Mouse (Mus musculus) hindbrain, embryonic 13.5 days (tissue): Measurements from ENCODE around the gene Smim24. TPM values are rescaled to one million over a fixed set of nuclear protein-coding genes. Genes with fewer than 3 reads are reported as not detected.
A peak's percentile ranks its signal among the peaks of the same experiment; 100 is the strongest.

Experiments used
- ATAC-seq: fragments of 200-750 bp; cut with Nextera tagmentation; 2 replicates; pipeline ENCODE4 v1.8.0; 2017; ENCODE audit warnings: moderate TSS enrichment; ENCODE audit not compliant: low FRiP score
- H3K27ac ChIP-seq: fragments of 300-500 bp; sonication (generic); 2 replicates; pipeline ENCODE4 v1.5.1; 2015; ENCODE audit warnings: inconsistent platforms, mild to moderate bottlenecking, moderate library complexity
- H3K27me3 ChIP-seq: fragments of 300-500 bp; sonication (generic); 2 replicates; pipeline ENCODE4 v1.6.1; 2015; ENCODE audit warnings: mild to moderate bottlenecking, inconsistent platforms
- H3K36me3 ChIP-seq: fragments of 300-500 bp; sonication (generic); 2 replicates; pipeline ENCODE4 v1.6.1; 2015; ENCODE audit warnings: mild to moderate bottlenecking, inconsistent platforms
- H3K4me1 ChIP-seq: fragments of 300-500 bp; sonication (generic); replicated peaks from 2 replicates; pipeline ENCODE4 v1.6.1; 2015; ENCODE audit warnings: inconsistent platforms
- H3K4me2 ChIP-seq: fragments of 300-500 bp; sonication (generic); 2 replicates; pipeline ENCODE4 v1.6.1; 2015; ENCODE audit warnings: inconsistent platforms, mild to moderate bottlenecking, moderate library complexity
- H3K4me3 ChIP-seq: fragments of 300-500 bp; sonication (generic); 2 replicates; pipeline ENCODE4 v1.5.1; 2015; ENCODE audit warnings: mild to moderate bottlenecking, inconsistent platforms
- H3K9ac ChIP-seq: fragments of 300-500 bp; sonication (generic); 2 replicates; pipeline ENCODE4 v1.6.1; 2015; ENCODE audit warnings: mild to moderate bottlenecking, inconsistent platforms
- H3K9me3 ChIP-seq: fragments of 300-500 bp; sonication (generic); 2 replicates; pipeline ENCODE4 v1.6.1; 2016; ENCODE audit warnings: inconsistent platforms
- WGBS: fragments of 180-500 bp; shearing (Covaris S2); methylation state at CpG from one replicate; pipeline ENCODE4 v1.1.7; 2015; 5-methylcytosine and 5-hydroxymethylcytosine counted together
- polyA plus RNA-seq: library from polyadenylated mRNA; unstranded; fragments of >200 nt; fragmentation: Nextera tagmentation; extraction: Ambion mirVana; gene quantifications from 2 replicates; pipeline ENCODE4 v1.2.1, GENCODE M21; 2015

The Smim24 gene
- polyA plus RNA-seq, 1 experiment from 2014 or later = 1.8 TPM

DNA sequence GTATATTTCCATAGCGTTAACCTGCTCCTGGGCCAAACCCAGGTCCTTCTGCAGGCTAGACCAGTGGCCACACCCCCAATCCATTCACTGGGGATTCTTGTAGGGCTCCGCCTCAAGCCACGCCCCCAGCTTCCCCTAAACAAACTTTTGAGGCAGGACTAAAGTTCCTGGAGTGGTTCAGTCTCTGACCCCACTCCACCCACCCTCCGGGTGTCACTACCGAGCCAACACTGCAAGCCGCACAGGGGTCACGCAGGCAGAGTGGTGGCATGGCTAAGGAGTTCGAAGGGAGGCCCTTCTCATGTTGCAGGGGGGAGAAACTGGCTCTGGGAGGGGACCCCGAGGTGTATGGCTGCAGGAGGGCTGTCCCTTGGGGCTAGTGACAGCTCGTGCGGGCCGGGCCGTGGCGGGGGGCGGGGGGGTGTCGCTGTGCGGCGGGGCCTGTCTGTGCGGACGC, 36.8 kb downstream of the Smim24 start:
- Histone ChIP-seq H3K9me3 (no peaks in the 10 kb centered on the region), H3K4me2 (peak overlapping the region; percentile 83), H3K36me3 (no peaks in the 10 kb centered on the region), H3K27ac (peak overlapping the region; percentile 96), H3K9ac (peak overlapping the region; percentile 90), H3K4me3 (peak overlapping the region; percentile 73), H3K27me3 (peaks cover 47% of the 10 kb centered on the region), H3K4me1 (peaks cover 68% of the 10 kb centered on the region)
- no peak for ATAC-seq
- under 1% methylated on average over 19 of the region's 20 CpGs for WGBS

DNA sequence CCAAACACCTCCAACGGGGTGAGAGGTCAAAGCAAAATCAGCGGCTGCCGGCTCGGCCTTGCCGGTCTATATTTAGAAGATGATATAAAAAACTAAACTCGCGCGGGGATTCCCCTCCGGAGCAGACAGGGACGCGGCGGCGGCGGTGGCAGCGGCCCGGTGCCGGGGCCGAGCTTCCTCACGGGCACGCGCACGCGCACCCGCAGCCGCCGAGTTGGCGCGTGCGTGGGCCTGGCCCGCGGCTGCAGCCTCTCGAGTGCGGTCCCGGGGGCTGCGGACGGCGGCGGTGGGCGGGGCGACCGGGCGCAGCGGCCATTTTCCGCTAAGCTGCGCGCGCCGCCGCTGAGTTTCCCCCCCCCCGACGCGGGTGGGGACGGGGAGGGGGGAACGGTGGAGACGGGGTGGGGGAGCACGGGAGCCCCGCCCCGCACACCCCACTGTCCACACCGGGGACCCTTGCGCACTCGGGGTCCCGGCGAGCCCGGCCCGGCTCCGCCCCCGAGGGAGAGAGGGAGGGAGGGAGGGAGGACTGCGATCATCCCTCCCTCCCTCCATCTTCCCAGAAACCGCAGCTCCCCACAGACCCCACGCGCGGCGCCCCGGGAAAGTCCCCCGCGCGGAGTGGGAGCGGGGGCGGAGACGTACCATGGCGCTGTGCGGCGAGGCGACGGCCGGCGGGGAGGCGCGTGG, 37.4 kb downstream of the Smim24 start:
- peak; percentile 8; the same call in 1 of the 2 replicates for ATAC-seq
- Histone ChIP-seq H3K9ac (peak overlapping the region; percentile 90), H3K4me1 (peaks cover 68% of the 10 kb centered on the region), H3K27me3 (peaks cover 44% of the 10 kb centered on the region), H3K4me3 (peak overlapping the region; percentile 73), H3K27ac (peak overlapping the region; percentile 96), H3K4me2 (peak overlapping the region; percentile 83), H3K9me3 (no peaks in the 10 kb centered on the region), H3K36me3 (no peaks in the 10 kb centered on the region)
- WGBS = under 1% methylated on average over 56 of the region's 89 CpGs

DNA sequence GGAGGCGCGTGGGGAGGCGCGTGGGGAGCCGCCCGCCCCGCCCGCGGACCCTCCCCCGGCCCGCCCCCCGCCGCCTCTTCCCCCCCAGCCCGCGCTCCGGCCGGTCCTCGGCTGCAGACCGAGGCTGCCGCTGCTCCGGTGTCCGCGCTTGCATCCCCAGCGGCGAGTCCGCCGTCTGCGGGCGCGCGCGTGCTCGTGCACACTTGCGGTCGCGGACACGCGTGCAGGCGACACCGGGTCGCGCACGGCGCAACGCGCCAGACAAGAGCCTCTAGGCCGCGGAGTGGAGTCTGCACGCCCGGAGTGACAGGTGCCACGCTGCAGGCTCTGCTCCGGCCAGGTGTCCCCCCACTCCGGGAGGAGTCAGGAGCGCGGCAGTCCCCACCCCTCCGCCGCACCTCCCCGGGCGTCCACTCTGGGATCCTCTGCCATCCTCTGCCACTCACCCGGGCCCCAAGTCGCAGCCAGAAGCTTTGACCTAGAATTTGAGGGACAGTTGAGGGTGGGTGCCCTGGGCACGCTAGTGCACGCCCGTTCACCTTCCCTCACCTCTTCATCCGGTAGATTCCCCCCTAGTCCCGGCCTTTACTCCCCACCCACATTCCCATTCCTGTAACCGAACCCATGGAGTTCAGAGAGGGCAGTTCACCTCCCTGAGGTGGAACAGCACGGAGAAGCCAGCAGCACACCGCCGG, 38.1 kb downstream of the Smim24 start:
- Histone ChIP-seq H3K27me3 (peaks cover 40% of the 10 kb centered on the region), H3K36me3 (no peaks in the 10 kb centered on the region), H3K9ac (peak overlapping the region; percentile 90), H3K9me3 (no peaks in the 10 kb centered on the region), H3K4me1 (peaks cover 64% of the 10 kb centered on the region), H3K27ac (peak overlapping the region; percentile 96), H3K4me2 (peak overlapping the region; percentile 83), H3K4me3 (peak overlapping the region; percentile 73)
- WGBS = 1% methylated on average over 51 of the region's 70 CpGs
- ATAC-seq = peak; percentile 5; the same call in 1 of the 2 replicates

DNA sequence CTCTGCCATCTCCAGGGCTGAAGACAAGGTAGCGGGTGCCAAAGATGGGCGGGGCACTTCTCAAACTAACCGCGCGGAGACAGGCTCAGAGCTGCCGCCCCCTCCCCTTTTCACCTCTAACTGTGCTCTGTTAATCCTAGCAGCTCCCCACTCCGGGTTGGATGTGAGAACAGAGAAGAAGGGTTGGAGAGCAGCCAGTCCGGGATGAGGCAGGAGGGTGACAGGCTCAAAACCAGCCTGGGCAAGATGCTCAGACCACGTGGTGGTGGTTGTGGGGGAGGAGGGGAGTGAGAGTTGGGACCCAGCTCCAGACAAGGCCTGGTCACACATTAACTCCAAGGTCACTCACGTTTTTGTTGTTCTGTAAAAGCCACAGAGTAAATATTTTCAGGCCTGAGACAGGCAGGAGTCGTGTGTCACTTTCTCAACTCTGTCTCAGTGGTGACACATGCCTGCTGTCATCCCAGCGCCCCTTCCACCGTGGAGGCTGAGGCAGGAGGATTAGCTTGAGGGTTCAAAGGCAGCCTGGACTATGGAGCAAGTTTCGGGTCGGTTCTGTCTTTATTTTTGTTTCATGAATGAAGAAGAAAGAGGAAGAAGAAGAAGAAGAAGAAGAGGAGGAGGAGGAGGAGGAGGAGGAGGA, 38.8 kb downstream of the Smim24 start:
- peak overlapping the region; percentile 83 for H3K4me2 ChIP-seq
- no peaks in the 10 kb centered on the region for H3K9me3 ChIP-seq
- WGBS = 15% methylated on average over 15 of the region's 15 CpGs
- H3K9ac ChIP-seq = peak overlapping the region; percentile 90
- peak overlapping the region; percentile 96 for H3K27ac ChIP-seq
- H3K27me3 ChIP-seq = peaks cover 37% of the 10 kb centered on the region
- no peak for ATAC-seq
- no peaks in the 10 kb centered on the region for H3K36me3 ChIP-seq
- H3K4me3 ChIP-seq = peak overlapping the region; percentile 73
- H3K4me1 ChIP-seq = peaks cover 57% of the 10 kb centered on the region

DNA sequence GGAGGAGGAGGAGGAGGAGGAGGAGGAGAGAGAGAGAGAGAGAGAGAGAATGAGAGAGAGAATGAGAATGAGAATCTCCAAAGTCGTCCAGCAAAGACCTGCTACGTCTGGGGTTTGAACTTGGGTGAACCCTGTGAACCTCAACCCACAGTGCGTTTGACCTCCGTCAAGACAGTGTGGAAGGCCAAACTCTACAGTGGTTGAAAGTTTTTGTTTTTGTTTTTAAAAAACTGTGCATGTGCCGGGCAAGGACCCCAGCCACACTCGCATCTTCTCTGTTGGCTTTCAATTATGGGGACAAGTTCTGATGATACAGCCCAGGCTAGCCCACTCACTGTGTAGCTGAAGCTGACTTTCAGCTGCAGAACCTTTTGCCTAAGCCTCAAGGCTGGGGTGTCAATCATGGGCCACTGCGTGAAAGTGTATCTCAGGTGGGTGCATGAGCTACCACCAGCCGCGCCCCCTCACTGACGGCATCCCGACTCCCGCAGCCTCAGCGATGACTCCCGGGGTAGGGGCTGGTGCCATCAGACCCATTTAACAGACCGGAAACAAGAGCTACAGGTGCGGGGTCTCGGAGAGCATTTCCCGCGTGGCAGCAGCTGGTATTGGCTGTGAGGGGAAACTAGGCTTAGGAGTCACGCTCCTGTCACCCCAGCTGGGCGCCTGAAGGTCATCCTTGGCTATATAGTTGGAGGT, 39.5 kb downstream of the Smim24 start:
- Histone ChIP-seq H3K9ac (no peak overlapping the region), H3K4me2 (peak overlapping the region; percentile 55), H3K27me3 (peaks cover 35% of the 10 kb centered on the region), H3K36me3 (no peaks in the 10 kb centered on the region), H3K4me3 (peak overlapping the region; percentile 16; the same call in 1 of the 2 replicates), H3K27ac (no peak overlapping the region), H3K4me1 (peaks cover 50% of the 10 kb centered on the region), H3K9me3 (no peaks in the 10 kb centered on the region)
- 66% methylated on average over 21 of the region's 21 CpGs for WGBS
- ATAC-seq = peak; percentile 8

DNA sequence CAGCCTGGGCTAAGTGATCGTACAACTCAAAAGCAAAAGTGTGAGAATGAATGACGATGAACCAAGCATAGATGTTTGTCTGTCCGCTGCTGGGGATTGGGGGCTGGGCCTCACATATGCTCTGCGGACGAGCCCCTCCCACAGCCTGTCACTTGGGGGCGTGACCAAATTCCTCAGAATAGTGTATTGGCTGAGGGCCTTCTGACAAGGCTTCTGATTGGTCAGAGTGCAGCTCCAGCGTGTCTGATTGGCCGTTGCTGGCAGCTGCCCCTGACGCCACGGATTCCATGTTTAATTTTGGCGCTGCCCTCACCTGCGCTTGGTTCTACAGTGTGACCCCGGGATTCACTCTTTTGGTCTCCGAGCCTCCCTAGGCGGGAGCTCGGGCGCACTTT, 40.0 kb downstream of the Smim24 start:
- H3K4me1 ChIP-seq = peaks cover 49% of the 10 kb centered on the region
- 4% methylated on average over 17 of the region's 17 CpGs for WGBS
- peak overlapping the region; percentile 55; the same call in 1 of the 2 replicates for H3K9ac ChIP-seq
- H3K27me3 ChIP-seq = peaks cover 29% of the 10 kb centered on the region
- peak overlapping the region; percentile 35; the same call in 1 of the 2 replicates for H3K27ac ChIP-seq
- H3K36me3 ChIP-seq = no peaks in the 10 kb centered on the region
- H3K4me2 ChIP-seq = peak overlapping the region; percentile 55
- H3K4me3 ChIP-seq = peak overlapping the region; percentile 30
- no peaks in the 10 kb centered on the region for H3K9me3 ChIP-seq
- ATAC-seq = peak; percentile 84

DNA sequence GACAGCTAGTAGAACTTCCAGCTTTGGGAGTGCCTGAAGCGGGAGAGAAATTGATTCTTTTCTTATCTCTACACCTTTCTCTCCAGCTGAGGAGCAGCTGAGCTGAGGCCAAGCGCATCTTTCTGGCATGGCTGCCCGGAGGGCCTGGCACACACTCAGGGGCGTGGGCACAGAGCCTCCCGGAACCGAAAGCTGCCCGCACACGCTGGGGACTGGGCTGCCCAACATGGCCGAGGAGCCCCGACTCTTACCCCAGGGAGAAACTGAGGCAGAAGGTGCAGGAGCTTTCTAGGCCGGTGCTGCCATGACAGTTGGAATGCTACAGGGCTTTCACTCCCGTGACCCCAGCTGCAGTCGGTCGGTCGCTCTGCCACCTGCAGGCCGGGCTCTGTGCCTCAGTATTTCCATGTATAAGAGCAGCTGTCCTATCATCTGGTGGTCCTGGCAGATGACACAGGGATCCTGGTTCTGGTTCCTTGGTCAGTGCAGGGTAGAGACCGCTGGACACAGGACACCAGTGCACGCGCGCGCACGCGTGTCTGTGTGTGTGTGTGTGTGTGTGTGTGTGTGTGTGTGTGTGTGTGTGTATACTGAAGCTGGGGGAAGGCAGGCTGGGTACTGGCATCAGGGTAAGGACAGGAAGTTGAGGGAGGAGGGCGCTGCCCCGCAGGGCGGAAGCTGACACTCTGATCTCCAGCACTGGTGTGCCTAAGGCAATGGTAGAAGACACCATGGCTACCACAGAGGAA, 40.9 kb downstream of the Smim24 start:
- Histone ChIP-seq H3K9me3 (no peaks in the 10 kb centered on the region), H3K4me1 (peaks cover 49% of the 10 kb centered on the region), H3K9ac (no peak overlapping the region), H3K36me3 (no peaks in the 10 kb centered on the region), H3K27me3 (peaks cover 21% of the 10 kb centered on the region), H3K4me2 (no peak overlapping the region), H3K4me3 (peak overlapping the region; percentile 30; the same call in 1 of the 2 replicates), H3K27ac (peak overlapping the region; percentile 35; the same call in 1 of the 2 replicates)
- WGBS = 73% methylated on average over 26 of the region's 26 CpGs
- no peak for ATAC-seq

DNA sequence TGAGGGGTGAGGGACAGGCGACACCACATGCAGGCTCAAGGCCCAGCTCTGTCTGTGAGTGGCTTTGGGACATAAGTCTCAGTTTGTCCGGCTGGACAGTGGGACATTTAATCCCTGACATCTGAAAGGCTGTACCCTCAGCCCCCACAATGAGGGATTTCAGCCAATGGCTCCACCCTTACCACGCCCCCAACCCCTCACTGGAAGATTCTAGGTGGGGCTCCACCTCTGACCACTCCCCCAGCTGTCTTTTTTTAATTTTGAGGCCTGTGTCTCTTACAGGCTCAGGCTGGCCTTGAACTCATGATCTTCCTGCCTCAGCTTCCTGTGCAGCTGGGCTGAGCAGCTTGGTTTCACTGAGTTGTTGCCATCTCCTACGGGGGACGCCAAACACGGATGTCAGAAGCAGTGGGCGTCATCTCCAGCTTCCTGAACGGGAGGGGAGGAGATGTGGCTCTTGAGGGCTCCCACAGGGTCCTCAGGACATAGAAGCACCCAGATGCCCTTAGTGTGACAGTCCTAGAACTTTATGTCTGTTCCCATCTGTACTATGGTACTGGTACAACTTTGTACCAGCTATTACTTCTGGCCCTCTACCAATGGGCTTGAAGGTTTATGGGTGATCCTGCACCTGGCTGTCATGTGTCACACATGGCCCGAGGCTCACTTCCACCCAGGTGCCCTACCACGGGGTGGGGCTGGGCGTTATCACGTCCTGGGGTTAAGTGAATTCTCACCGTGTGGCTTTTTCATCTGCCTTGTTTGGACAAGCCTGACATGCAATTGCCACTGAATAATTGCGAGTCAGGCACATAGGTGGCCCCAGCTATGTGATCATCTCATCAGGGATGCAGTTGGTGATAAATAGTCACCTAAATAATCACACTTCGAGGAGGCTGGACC, 41.8 kb downstream of the Smim24 start:
- Histone ChIP-seq H3K9me3 (no peaks in the 10 kb centered on the region), H3K36me3 (no peaks in the 10 kb centered on the region), H3K4me1 (peaks cover 40% of the 10 kb centered on the region), H3K27me3 (peaks cover 19% of the 10 kb centered on the region), H3K27ac (peak overlapping the region; percentile 48; the same call in 1 of the 2 replicates), H3K4me2 (no peak overlapping the region), H3K9ac (peak overlapping the region; percentile 46), H3K4me3 (no peak overlapping the region)
- WGBS = 70% methylated on average over 15 of the region's 15 CpGs
- no peak for ATAC-seq

DNA sequence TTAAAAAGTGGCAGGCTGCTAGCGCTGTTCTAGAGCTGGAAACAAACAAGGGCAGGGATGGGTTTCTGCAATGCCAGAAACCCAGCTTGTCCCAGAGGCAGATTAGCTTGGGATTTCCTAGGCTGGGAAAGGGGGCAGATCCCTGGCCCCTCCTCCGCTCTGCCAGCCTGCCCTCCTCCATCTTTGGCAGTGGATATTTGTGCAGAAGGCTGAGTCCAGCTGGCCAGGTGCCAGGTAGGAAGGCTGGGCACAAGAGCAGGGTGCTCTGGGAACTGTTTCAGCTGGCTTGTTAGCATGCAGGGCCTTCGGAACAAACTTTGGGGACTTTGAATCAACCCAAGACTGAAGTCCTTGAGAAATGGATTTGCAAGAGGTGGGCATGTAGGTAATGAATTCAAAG, 42.6 kb downstream of the Smim24 start:
- H3K4me2 ChIP-seq = no peak overlapping the region
- peaks cover 37% of the 10 kb centered on the region for H3K4me1 ChIP-seq
- peak overlapping the region; percentile 46; the same call in 1 of the 2 replicates for H3K9ac ChIP-seq
- peak overlapping the region; percentile 48; the same call in 1 of the 2 replicates for H3K27ac ChIP-seq
- WGBS = 71% methylated on average over 3 of the region's 3 CpGs
- ATAC-seq = no peak
- no peak overlapping the region for H3K4me3 ChIP-seq
- peaks cover 21% of the 10 kb centered on the region for H3K27me3 ChIP-seq
- no peaks in the 10 kb centered on the region for H3K9me3 ChIP-seq
- no peaks in the 10 kb centered on the region for H3K36me3 ChIP-seq

DNA sequence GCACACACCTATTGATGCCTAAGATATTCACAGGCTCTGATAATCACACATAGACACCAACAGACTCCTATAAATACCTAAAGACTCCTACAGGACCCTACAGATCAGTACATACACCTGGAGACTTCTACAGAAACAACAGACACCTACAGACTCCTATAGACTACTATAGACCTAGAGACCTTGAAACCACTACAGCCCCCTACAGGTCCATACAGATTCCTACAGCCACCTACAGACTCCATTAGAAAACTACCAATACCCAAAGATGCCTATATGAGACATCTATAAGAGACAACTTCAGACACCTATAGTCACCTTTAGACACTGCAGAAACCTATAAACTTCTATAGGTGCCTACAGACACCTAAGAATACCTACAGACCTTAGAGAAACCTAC, 48.2 kb downstream of the Smim24 start:
- Histone ChIP-seq H3K36me3 (no peaks in the 10 kb centered on the region), H3K4me3 (no peak overlapping the region), H3K27me3 (peaks cover 23% of the 10 kb centered on the region), H3K27ac (no peak overlapping the region), H3K4me1 (no peaks in the 10 kb centered on the region), H3K9me3 (no peaks in the 10 kb centered on the region), H3K4me2 (no peak overlapping the region), H3K9ac (no peak overlapping the region)
- no peak for ATAC-seq
